Mouse (Mus musculus): ENCODE measurements at regions not wholly inside any gene's neighbourhood (a gene's known extent, or its start where the extent isn't known, plus 50 kb on each side); places are given as distances from the start of the nearest gene placed in this dataset.

GRCm38 (mm10) chr6:107243981-107244380, 285.6 kb upstream of the Lrrn1 start:
- no peaks in the 10 kb centered on the region for H3K36me3 ChIP-seq (ENCODE audit: control insufficient read depth in 1 of 2, insufficient read depth in 2 of 2, low read length in 2 of 2)
- no peak overlapping the region for H3K4me3 ChIP-seq (ENCODE audit: control insufficient read depth in 1 of 2, insufficient read depth in 1 of 2, low read depth in 2 of 2, low read length in 2 of 2)
- H3K9me3 ChIP-seq (replicated peaks; ENCODE audit: insufficient read depth, low read length), result no peaks in the 10 kb centered on the region
- H3K4me1 ChIP-seq (ENCODE audit: control insufficient read depth in 1 of 2, insufficient read depth in 2 of 2, low read length in 2 of 2), result no peaks in the 10 kb centered on the region
- H3K79me2 ChIP-seq (ENCODE audit: control insufficient read depth, insufficient read depth, low read length, poor library complexity), result no peaks in the 10 kb centered on the region
- H3K9ac ChIP-seq (ENCODE audit: control insufficient read depth, low read depth, low read length, poor library complexity, severe bottlenecking), result no peak overlapping the region
- no peaks in the 10 kb centered on the region for H3K27me3 ChIP-seq (ENCODE audit: control insufficient read depth in 1 of 2, insufficient read depth in 2 of 2, low read length in 2 of 2)
- no peak overlapping the region for H3K27ac ChIP-seq (ENCODE audit: control insufficient read depth, low read depth, low read length)
- TF ChIP-seq NRF1 (IDR thresholded peaks at IDR 0.05; ENCODE audit: insufficient read depth, low read depth, low read length, poor library complexity, severe bottlenecking) (no peak), MEF2A (IDR thresholded peaks at IDR 0.05; ENCODE audit: extremely low read depth, insufficient replicate concordance, low read depth, low read length, poor library complexity, severe bottlenecking) (no peak), GATA1 (IDR thresholded peaks at IDR 0.05; ENCODE audit: low read depth, low read length) (no peak), MYB (IDR thresholded peaks at IDR 0.05; ENCODE audit: low read depth, low read length) (no peak), EP300 (IDR thresholded peaks at IDR 0.05; ENCODE audit: low read depth in 1 of 2, low read length in 2 of 2) (no peak), KAT2A (conservative IDR thresholded peaks at IDR 0.05; ENCODE audit: low read depth, low read length) (no peak), CHD1 (IDR thresholded peaks at IDR 0.05; ENCODE audit: low read depth, low read length) (no peak), POLR2AphosphoS2 (IDR thresholded peaks at IDR 0.05; ENCODE audit: low read length) (no peak), ZC3H11A (IDR thresholded peaks at IDR 0.05; ENCODE audit: low read depth, low read length) (no peak), ELF1 (IDR thresholded peaks at IDR 0.05; ENCODE audit: low read depth, low read length) (no peak), JUND (IDR thresholded peaks at IDR 0.05; ENCODE audit: low read depth, low read length) (no peak), GABPA (IDR thresholded peaks at IDR 0.05; ENCODE audit: low read depth, low read length) (no peak), TBP (IDR thresholded peaks at IDR 0.05; ENCODE audit: low read depth, low read length) (no peak), MYC (IDR thresholded peaks at IDR 0.05; ENCODE audit: low read depth, low read length) (no peak), NELFE (IDR thresholded peaks at IDR 0.05; ENCODE audit: low read depth, low read length) (no peak), CTCF (IDR thresholded peaks at IDR 0.05 in 2 of 3, conservative IDR thresholded peaks at IDR 0.05 in 1 of 3; ENCODE audit: control insufficient read depth in 1 of 3, insufficient read depth in 1 of 3, low read depth in 2 of 3, low read length in 3 of 3, poor library complexity in 1 of 3, severe bottlenecking in 1 of 3) (no peak), SIN3A (IDR thresholded peaks at IDR 0.05; ENCODE audit: low read length) (no peak), ETS1 (IDR thresholded peaks at IDR 0.05; ENCODE audit: low read depth, low read length) (no peak), TCF12 (IDR thresholded peaks at IDR 0.05; ENCODE audit: low read depth, low read length) (no peak), E2F4 (IDR thresholded peaks at IDR 0.05; ENCODE audit: borderline replicate concordance, low read depth, low read length) (no peak)
- DNase-seq (ENCODE audit: low read depth, low spot score), result no peak

GRCm38 (mm10) chr6:107280348-107280747, 249.2 kb upstream of the Lrrn1 start:
- no peaks in the 10 kb centered on the region for H3K79me2 ChIP-seq (ENCODE audit: control insufficient read depth, insufficient read depth, low read length, poor library complexity)
- H3K4me1 ChIP-seq (ENCODE audit: control insufficient read depth in 1 of 2, insufficient read depth in 2 of 2, low read length in 2 of 2), result no peaks in the 10 kb centered on the region
- no peaks in the 10 kb centered on the region for H3K36me3 ChIP-seq (ENCODE audit: control insufficient read depth in 1 of 2, insufficient read depth in 2 of 2, low read length in 2 of 2)
- no peak for DNase-seq (ENCODE audit: low read depth, low spot score)
- H3K9me3 ChIP-seq (replicated peaks; ENCODE audit: insufficient read depth, low read length), result no peaks in the 10 kb centered on the region
- no peaks in the 10 kb centered on the region for H3K27me3 ChIP-seq (ENCODE audit: control insufficient read depth in 1 of 2, insufficient read depth in 2 of 2, low read length in 2 of 2)
- no peak overlapping the region for H3K27ac ChIP-seq (ENCODE audit: control insufficient read depth, low read depth, low read length)
- no peak overlapping the region for H3K9ac ChIP-seq (ENCODE audit: control insufficient read depth, low read depth, low read length, poor library complexity, severe bottlenecking)
- no peak overlapping the region for H3K4me3 ChIP-seq (ENCODE audit: control insufficient read depth in 1 of 2, insufficient read depth in 1 of 2, low read depth in 2 of 2, low read length in 2 of 2)
- TF ChIP-seq BHLHE40 (IDR thresholded peaks at IDR 0.05; ENCODE audit: borderline replicate concordance, low read depth, low read length) (no peak), MAZ (IDR thresholded peaks at IDR 0.05; ENCODE audit: low read depth, low read length) (no peak), ETS1 (IDR thresholded peaks at IDR 0.05; ENCODE audit: low read depth, low read length) (no peak), ELF1 (IDR thresholded peaks at IDR 0.05; ENCODE audit: low read depth, low read length) (no peak), POLR2AphosphoS2 (IDR thresholded peaks at IDR 0.05; ENCODE audit: low read length) (no peak), NELFE (IDR thresholded peaks at IDR 0.05; ENCODE audit: low read depth, low read length) (no peak), TCF12 (IDR thresholded peaks at IDR 0.05; ENCODE audit: low read depth, low read length) (no peak), RAD21 (IDR thresholded peaks at IDR 0.05; ENCODE audit: low read depth, low read length) (no peak), MYB (IDR thresholded peaks at IDR 0.05; ENCODE audit: low read depth, low read length) (no peak), ZKSCAN1 (IDR thresholded peaks at IDR 0.05; ENCODE audit: low read depth, low read length) (no peak), SIN3A (IDR thresholded peaks at IDR 0.05; ENCODE audit: low read length) (no peak), MAFK (IDR thresholded peaks at IDR 0.05; ENCODE audit: borderline replicate concordance, low read depth, low read length) (no peak), GATA1 (IDR thresholded peaks at IDR 0.05; ENCODE audit: low read depth, low read length) (no peak)

Measured in MEL (cell line).